Mouse (Mus musculus) hindbrain, postnatal 0 days (tissue): ENCODE results near the gene Zfp654. TPM values are rescaled to one million over a fixed set of nuclear protein-coding genes. Genes with fewer than 3 reads are reported as not detected.
"Not testable (repeated sequence)": the region's sequence is repeated elsewhere in the genome, so short reads cannot be mapped to it uniquely, and the experiment has no call there.

Experiments
- ATAC-seq: fragments of 200-750 bp; cut with Nextera tagmentation; 2 replicates; pipeline ENCODE4 v1.8.0; 2017; ENCODE audit warnings: mild to moderate bottlenecking, moderate TSS enrichment, moderate library complexity
- DNase-seq: peaks from one replicate; pipeline ENCODE4 v3.0.0-alpha.2; 2015; ENCODE audit warnings: low spot score
- H3K27ac ChIP-seq: fragments of 300-500 bp; sonication (generic); 2 replicates; pipeline ENCODE4 v1.5.1; 2014; ENCODE audit warnings: mild to moderate bottlenecking
- H3K27me3 ChIP-seq: fragments of 300-500 bp; sonication (generic); 2 replicates; pipeline ENCODE4 v1.6.1; 2014; ENCODE audit warnings: low read length, mixed read lengths; ENCODE audit not compliant: insufficient read depth
- H3K36me3 ChIP-seq: fragments of 300-500 bp; sonication (generic); 2 replicates; pipeline ENCODE4 v1.6.1; 2014; ENCODE audit warnings: low read length, mixed read lengths; ENCODE audit not compliant: insufficient read depth
- H3K4me1 ChIP-seq: fragments of 300-500 bp; sonication (generic); 2 replicates; pipeline ENCODE4 v1.6.1; 2014; ENCODE audit warnings: antibody characterized with exemption, low read length, mixed read lengths; ENCODE audit not compliant: insufficient read depth
- H3K4me2 ChIP-seq: fragments of 300-500 bp; sonication (generic); 2 replicates; pipeline ENCODE4 v1.6.1; 2014; ENCODE audit warnings: low read depth, mild to moderate bottlenecking, low read length, moderate library complexity, mixed read lengths
- H3K4me3 ChIP-seq: fragments of 300-500 bp; sonication (generic); 2 replicates; pipeline ENCODE4 v1.5.1; 2014; ENCODE audit warnings: low read length
- H3K9ac ChIP-seq: fragments of 300-500 bp; sonication (generic); replicated peaks from 2 replicates; pipeline ENCODE4 v1.6.1; 2014; ENCODE audit warnings: mild to moderate bottlenecking, low read length, moderate library complexity, mixed read lengths
- H3K9me3 ChIP-seq: fragments of 300-500 bp; sonication (generic); 2 replicates; pipeline ENCODE4 v1.6.1; 2016; ENCODE audit warnings: low read length, mixed read lengths
- CTCF ChIP-seq: IDR thresholded peaks from 2 replicates; pipeline ENCODE4 v1.5.1; 2016; ENCODE audit warnings: antibody characterized with exemption, control low read depth, low read depth
- WGBS: fragments of 180-500 bp; shearing (Covaris S2); extraction: QIAGEN DNeasy Blood & Tissue Kit; methylation state at CpG from one replicate; pipeline ENCODE4 v1.1.7; 2014; 5-methylcytosine and 5-hydroxymethylcytosine counted together
- polyA plus RNA-seq: library from polyadenylated mRNA; unstranded; fragments of >200 nt; fragmentation: Nextera tagmentation; extraction: Ambion mirVana; gene quantifications from 2 replicates; pipeline ENCODE4 v1.2.1, GENCODE M21; 2015
- total RNA-seq: library from RNA; depleted of rRNA; stranded (reverse); fragments of >200 nt; gene quantifications from 2 replicates; pipeline ENCODE4 v1.2.3, GENCODE M21; 2014

Zfp654 gene
- total and polyA plus RNA-seq, 2 experiments from 2014 or later, result 3.0 to 7.3 TPM

GRCm38 (mm10) chr16:64875384-64875783 lies 23.9 kb upstream of the Zfp654 start:
- DNase-seq (no peak), ATAC-seq (no peak)
- TF ChIP-seq CTCF, result no peak
- Histone ChIP-seq H3K27me3 (no peaks in the 10 kb centered on the region), H3K9me3 (no peaks in the 10 kb centered on the region), H3K9ac (no peak overlapping the region), H3K27ac (no peak overlapping the region), H3K4me2 (no peak overlapping the region), H3K4me1 (no peaks in the 10 kb centered on the region), H3K4me3 (no peak overlapping the region), H3K36me3 (no peaks in the 10 kb centered on the region)
- 98% methylated on average over 10 of the region's 10 CpGs for WGBS

DNA sequence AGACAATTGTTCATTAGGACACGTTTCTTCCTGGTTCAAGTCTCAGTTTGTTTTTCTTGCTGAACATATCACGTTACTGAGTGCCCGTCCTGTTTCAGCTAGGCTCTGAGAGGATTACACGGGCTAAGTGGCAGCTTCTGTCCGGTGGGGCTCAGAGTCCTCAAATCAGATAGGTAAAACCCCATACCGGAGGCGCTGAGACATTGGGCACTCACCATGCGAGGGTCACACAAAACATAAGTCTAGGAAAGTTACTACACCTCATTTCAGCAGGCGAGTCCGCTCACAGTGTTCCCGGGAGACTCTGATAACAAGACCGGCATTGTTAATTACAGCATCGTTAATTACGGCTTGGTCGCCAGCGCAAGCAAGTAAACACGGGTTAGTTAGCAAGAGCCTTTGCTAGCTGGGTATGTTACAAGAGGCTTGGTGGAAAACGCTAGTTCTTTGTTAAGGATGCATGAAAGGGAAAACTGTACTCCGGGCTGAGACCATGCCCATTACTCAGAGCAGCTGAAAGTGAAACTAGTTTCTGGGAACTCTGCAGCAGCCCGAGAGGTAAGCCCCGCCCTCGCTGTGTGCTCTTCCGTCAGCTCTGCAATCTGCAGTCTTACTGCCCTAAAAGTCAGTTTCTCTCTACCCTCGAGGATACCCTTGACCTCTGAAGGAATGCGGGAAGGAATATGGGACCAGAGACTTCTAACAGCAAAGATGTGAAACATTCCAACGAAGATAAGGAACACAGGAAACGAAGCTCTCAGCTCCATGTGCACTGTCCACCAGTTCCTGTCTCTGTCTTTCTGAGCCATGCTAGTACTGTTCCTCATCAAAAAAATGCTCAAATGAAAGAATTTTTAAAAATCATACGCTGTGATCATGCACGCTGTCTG lies 22.2 kb upstream of the Zfp654 start:
- H3K4me3 ChIP-seq, result peak overlapping the region; percentile 67
- DNase-seq, result peak; percentile 69
- H3K9me3 ChIP-seq, result no peaks in the 10 kb centered on the region
- peak; percentile 93 for ATAC-seq
- no peak for TF ChIP-seq CTCF
- H3K4me1 ChIP-seq, result no peaks in the 10 kb centered on the region
- 3% methylated on average over 29 of the region's 29 CpGs for WGBS
- no peaks in the 10 kb centered on the region for H3K27me3 ChIP-seq
- H3K4me2 ChIP-seq, result peak overlapping the region; percentile 79
- H3K27ac ChIP-seq, result peak overlapping the region; percentile 74
- H3K36me3 ChIP-seq, result no peaks in the 10 kb centered on the region
- H3K9ac ChIP-seq, result peak overlapping the region; percentile 51

DNA sequence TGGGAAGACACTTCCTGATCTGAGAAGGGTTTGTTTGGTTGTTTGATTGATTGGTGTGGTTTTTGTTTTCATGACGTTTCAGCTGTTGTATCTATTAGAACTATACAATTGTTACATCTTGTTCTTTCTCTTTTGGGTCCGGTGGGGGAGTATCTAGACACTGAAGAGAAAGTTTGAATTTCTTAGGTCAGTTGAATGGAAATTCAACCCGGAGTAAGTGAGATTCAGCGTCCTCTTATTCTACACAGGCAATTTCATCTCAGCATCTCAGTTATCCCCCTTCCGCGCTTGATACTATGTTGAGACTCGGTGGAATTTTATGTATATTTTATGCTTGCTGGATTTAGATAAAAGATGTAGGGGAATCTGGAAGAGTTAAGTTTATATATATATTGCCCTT lies 21.4 kb upstream of the Zfp654 start:
- Histone ChIP-seq H3K36me3 (no peaks in the 10 kb centered on the region), H3K4me1 (no peaks in the 10 kb centered on the region), H3K4me3 (peak overlapping the region; percentile 67), H3K9me3 (no peaks in the 10 kb centered on the region), H3K27me3 (no peaks in the 10 kb centered on the region), H3K27ac (no peak overlapping the region), H3K4me2 (peak overlapping the region; percentile 79), H3K9ac (no peak overlapping the region)
- DNase-seq (no peak), ATAC-seq (no peak)
- WGBS, result 5% methylated on average over 7 of the region's 7 CpGs
- TF ChIP-seq CTCF, result no peak

GRCm38 (mm10) chr16:64872296-64872695 lies 20.8 kb upstream of the Zfp654 start:
- DNase-seq, result no peak
- no peaks in the 10 kb centered on the region for H3K9me3 ChIP-seq
- no peak for TF ChIP-seq CTCF
- no peak overlapping the region for H3K27ac ChIP-seq
- 25% methylated on average over 3 of the region's 3 CpGs for WGBS
- no peaks in the 10 kb centered on the region for H3K36me3 ChIP-seq
- no peaks in the 10 kb centered on the region for H3K4me1 ChIP-seq
- no peak overlapping the region for H3K4me2 ChIP-seq
- H3K27me3 ChIP-seq, result no peaks in the 10 kb centered on the region
- no peak overlapping the region for H3K9ac ChIP-seq
- no peak for ATAC-seq
- H3K4me3 ChIP-seq, result no peak overlapping the region

- Histone ChIP-seq H3K4me2 (no peak overlapping the region), H3K27me3 (no peaks in the 10 kb centered on the region), H3K4me3 (no peak overlapping the region), H3K9ac (no peak overlapping the region), H3K36me3 (no peaks in the 10 kb centered on the region), H3K9me3 (no peaks in the 10 kb centered on the region), H3K4me1 (no peaks in the 10 kb centered on the region), H3K27ac (no peak overlapping the region)
- no peak for DNase-seq
- ATAC-seq, result no peak
- TF ChIP-seq CTCF, result no peak
- 77% methylated on average over 2 of the region's 2 CpGs for WGBS
Measured at GRCm38 (mm10) chr16:64869621-64870020, 18.2 kb upstream of the Zfp654 start.

- WGBS, result 73% methylated on average over 6 of the region's 6 CpGs
- H3K4me2 ChIP-seq, result no peak overlapping the region
- H3K27me3 ChIP-seq, result no peaks in the 10 kb centered on the region
- no peaks in the 10 kb centered on the region for H3K4me1 ChIP-seq
- H3K4me3 ChIP-seq, result no peak overlapping the region
- H3K9me3 ChIP-seq, result no peaks in the 10 kb centered on the region
- no peak overlapping the region for H3K27ac ChIP-seq
- no peak for TF ChIP-seq CTCF
- H3K9ac ChIP-seq, result no peak overlapping the region
- ATAC-seq (no peak), DNase-seq (no peak)
- H3K36me3 ChIP-seq, result no peaks in the 10 kb centered on the region
Measured at GRCm38 (mm10) chr16:64868613-64869012, 17.2 kb upstream of the Zfp654 start.

DNA sequence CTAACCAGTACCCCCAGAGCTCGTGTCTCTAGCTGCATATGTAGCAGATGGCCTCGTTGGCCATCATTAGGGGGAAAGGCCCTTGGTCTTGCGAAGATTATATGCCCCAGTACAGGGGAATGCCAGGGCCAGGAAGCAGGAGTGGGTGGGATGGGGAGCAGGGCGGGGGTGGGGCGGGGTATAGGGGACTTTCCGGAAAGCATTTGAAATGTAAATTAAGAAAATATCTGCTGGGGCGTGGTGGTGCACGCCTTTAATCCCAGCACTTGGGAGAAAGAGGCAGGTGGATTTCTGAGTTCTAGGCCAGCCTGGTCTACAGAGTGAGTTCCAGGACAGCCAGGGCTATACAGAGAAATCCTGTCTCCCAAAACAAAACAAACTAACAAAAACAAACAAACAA lies 14.4 kb upstream of the Zfp654 start:
- not testable (repeated sequence) for H3K27ac ChIP-seq, H3K27me3 ChIP-seq, H3K4me2 ChIP-seq, DNase-seq, H3K36me3 ChIP-seq, H3K4me3 ChIP-seq, H3K9me3 ChIP-seq, H3K4me1 ChIP-seq, ATAC-seq, H3K9ac ChIP-seq
- 84% methylated on average over 8 of the region's 8 CpGs for WGBS
